Comparison of ENCODE assay signal across 8 mouse cellular contexts in the genomic region with DNA sequence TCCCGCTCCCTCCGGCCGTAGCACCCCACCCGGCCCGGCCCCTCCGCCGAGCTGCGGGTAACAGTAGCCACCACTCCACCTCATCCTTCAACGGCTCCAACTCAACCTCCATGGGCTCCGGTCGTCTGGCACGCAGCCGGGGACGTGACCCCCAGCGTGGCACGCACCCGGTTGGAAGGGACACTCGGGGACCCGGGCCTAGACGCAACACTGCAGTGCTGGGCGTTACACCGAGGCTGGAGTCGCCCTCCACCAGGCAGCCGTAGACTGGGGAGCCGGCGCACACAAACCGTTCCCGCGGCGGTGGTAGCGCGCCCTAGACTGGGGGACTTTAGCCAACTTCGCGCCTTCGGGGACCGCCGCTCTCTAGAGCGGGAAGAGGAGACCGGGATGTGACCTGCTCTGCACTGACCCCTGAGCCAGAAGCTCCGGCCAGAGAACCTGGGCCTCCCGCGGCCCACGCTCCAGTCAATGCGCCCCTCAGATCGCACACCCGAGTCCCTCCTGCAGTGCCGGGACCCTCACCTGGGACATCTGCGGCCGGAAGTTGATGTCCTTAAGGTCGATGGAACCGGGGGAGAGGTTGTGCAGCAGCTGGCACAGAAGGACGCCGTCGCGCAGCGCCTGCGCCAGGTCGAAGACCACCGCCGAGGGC. TPM values are rescaled to one million over a fixed set of nuclear protein-coding genes. Genes with fewer than 3 reads are reported as not detected.
DNase-seq lines count a peak whose midpoint lies in the region; ATAC-seq and TF ChIP-seq lines count a peak whose summit lies in the region.

No protein-coding gene starts in this region.

- 0 out of 2 replicates have a peak, but pooled peaks cover 10% of the 10 kb centered on the region for H3K36me3 ChIP-seq in E14TG2a.4 (ENCODE audit: insufficient read depth, low read length)
- H3K36me3 ChIP-seq in forebrain, embryonic 15.5 days = no peaks in the 10 kb centered on the region
- H3K36me3 ChIP-seq in intestine, embryonic 16.5 days (ENCODE audit: control insufficient read depth, insufficient read depth, low read length) = no peaks in the 10 kb centered on the region
- no peaks in the 10 kb centered on the region for H3K36me3 ChIP-seq in stomach, postnatal 0 days (ENCODE audit: control insufficient read depth, insufficient read depth, low read length)

- H3K4me1 ChIP-seq in E14TG2a.4 (replicated peaks; ENCODE audit: low read depth, low read length) = peaks cover 50% of the 10 kb centered on the region
- peaks cover 58% of the 10 kb centered on the region for H3K4me1 ChIP-seq in forebrain, embryonic 15.5 days
- peaks cover 34% of the 10 kb centered on the region for H3K4me1 ChIP-seq in intestine, embryonic 16.5 days (ENCODE audit: control insufficient read depth, insufficient read depth, low read length)
- peaks cover 3% of the 10 kb centered on the region; the same call in 1 of the 2 replicates for H3K4me1 ChIP-seq in stomach, postnatal 0 days (replicated peaks; ENCODE audit: control insufficient read depth, insufficient read depth)

- peaks cover 29% of the 10 kb centered on the region for H3K27me3 ChIP-seq in E14TG2a.4 (ENCODE audit: insufficient read depth, low read length)
- no peaks in the 10 kb centered on the region for H3K27me3 ChIP-seq in forebrain, embryonic 15.5 days
- no peaks in the 10 kb centered on the region for H3K27me3 ChIP-seq in intestine, embryonic 16.5 days (replicated peaks; ENCODE audit: control insufficient read depth, insufficient read depth, low read length)
- no peaks in the 10 kb centered on the region for H3K27me3 ChIP-seq in stomach, postnatal 0 days (ENCODE audit: control insufficient read depth, insufficient read depth, low read length)

- 1% methylated on average over 60 of the region's 60 CpGs for WGBS in forebrain, embryonic 15.5 days
- WGBS in intestine, embryonic 16.5 days = under 1% methylated on average over 60 of the region's 60 CpGs
- 0% methylated on average over 57 of the region's 60 CpGs for WGBS in stomach, postnatal 0 days

- H3K4me3 ChIP-seq in E14TG2a.4 (replicated peaks; ENCODE audit: low read length) = peak overlapping the region; percentile 97
- peak overlapping the region; percentile 90 for H3K4me3 ChIP-seq in forebrain, embryonic 15.5 days
- H3K4me3 ChIP-seq in intestine, embryonic 16.5 days (ENCODE audit: low read length) = peak overlapping the region; percentile 88
- H3K4me3 ChIP-seq in stomach, postnatal 0 days (ENCODE audit: low read depth, low read length) = peak overlapping the region; percentile 76

- TF ChIP-seq CTCF in E14TG2a.4 (conservative IDR thresholded peaks at IDR 0.05; ENCODE audit: low read length) = no peak
- no peak for TF ChIP-seq CTCF in stomach, postnatal 0 days (IDR thresholded peaks at IDR 0.05; ENCODE audit: low read depth)

- peak overlapping the region; percentile 78 for H3K27ac ChIP-seq in forebrain, embryonic 15.5 days (replicated peaks)
- H3K27ac ChIP-seq in intestine, embryonic 16.5 days (ENCODE audit: low read length) = peak overlapping the region; percentile 34
- peak overlapping the region; percentile 84 for H3K27ac ChIP-seq in stomach, postnatal 0 days (replicated peaks)

- peak overlapping the region; percentile 99 for H3K4me2 ChIP-seq in forebrain, embryonic 15.5 days (replicated peaks)
- peak overlapping the region; percentile 99 for H3K4me2 ChIP-seq in intestine, embryonic 16.5 days (ENCODE audit: low read depth, low read length)
- H3K4me2 ChIP-seq in stomach, postnatal 0 days (replicated peaks; ENCODE audit: low read depth) = peak overlapping the region; percentile 97

- peak; percentile 26; the same call in 1 of the 2 replicates for ATAC-seq in forebrain, embryonic 15.5 days (replicated peaks)
- ATAC-seq in intestine, embryonic 16.5 days = peak; percentile 15
- peak; percentile 6; the same call in 1 of the 2 replicates for ATAC-seq in stomach, postnatal 0 days (ENCODE audit: low FRiP score, low TSS enrichment)

- peak; percentile 28 to 43 for DNase-seq in cerebellum, postnatal 25 days
- DNase-seq in cerebellum, adult 8-10 months = no peak
- peak; percentile 59 for DNase-seq in lung, postnatal 10 days
- DNase-seq in stomach, postnatal 0 days (ENCODE audit: low spot score) = peak; percentile 49
- DNase-seq in left cerebral cortex, adult 8-10 months (ENCODE audit: low spot score in 2 of 2) = no peak

- H3K9ac ChIP-seq in forebrain, embryonic 15.5 days (replicated peaks) = peak overlapping the region; percentile 87
- H3K9ac ChIP-seq in intestine, embryonic 16.5 days (ENCODE audit: low read depth, low read length) = peak overlapping the region; percentile 85
- peak overlapping the region; percentile 74 for H3K9ac ChIP-seq in stomach, postnatal 0 days (ENCODE audit: low read length)

- no peak for TF ChIP-seq EP300 in stomach, postnatal 0 days (optimal IDR thresholded peaks at IDR 0.05)

- no peaks in the 10 kb centered on the region for H3K9me3 ChIP-seq in E14TG2a.4 (ENCODE audit: low read length)
- no peaks in the 10 kb centered on the region for H3K9me3 ChIP-seq in forebrain, embryonic 15.5 days
- H3K9me3 ChIP-seq in intestine, embryonic 16.5 days (ENCODE audit: control insufficient read depth, low read length) = no peaks in the 10 kb centered on the region
- no peaks in the 10 kb centered on the region for H3K9me3 ChIP-seq in stomach, postnatal 0 days (ENCODE audit: control insufficient read depth, low read length)

RNA-seq across cellular contexts. Expression of gene Vav2, which starts 1.0 kb away (rescaled TPM):
- 12.6 and 13.9 TPM in 2 replicates for polyA plus RNA-seq in forebrain, embryonic 15.5 days (2015; fragmentation: Nextera tagmentation; extraction: Ambion mirVana)
- polyA plus RNA-seq in intestine, embryonic 16.5 days (2015; fragmentation: Nextera tagmentation; extraction: Ambion mirVana) = 4.1 and 4.8 TPM in 2 replicates
- polyA plus RNA-seq in stomach, postnatal 0 days (2015; fragmentation: Nextera tagmentation; extraction: Ambion mirVana) = 2.7 and 2.9 TPM in 2 replicates
- total RNA-seq in left cerebral cortex, adult 8-10 months (2022) = 10 to 100 TPM in 2 of 4 experiments, 1 to 10 TPM in 2; 9.1 to 11.0 (median 9.8) TPM

RNA-seq across cellular contexts. Expression of gene Brd3os, which starts 16.2 kb away (rescaled TPM):
- polyA plus RNA-seq in forebrain, embryonic 15.5 days (2015; fragmentation: Nextera tagmentation; extraction: Ambion mirVana) = 30.6 and 31.5 TPM in 2 replicates
- 4.6 and 5.5 TPM in 2 replicates for polyA plus RNA-seq in intestine, embryonic 16.5 days (2015; fragmentation: Nextera tagmentation; extraction: Ambion mirVana)
- 2.8 and 3.4 TPM in 2 replicates for polyA plus RNA-seq in stomach, postnatal 0 days (2015; fragmentation: Nextera tagmentation; extraction: Ambion mirVana)
- 10 to 100 TPM; 28.5 to 30.9 (median 28.8) TPM for total RNA-seq in left cerebral cortex, adult 8-10 months (2022)

Comparison
In these comparisons a context has a peak if more than half of its experiments do, and no peak if none do; other contexts are left out.
1. DNase-seq: peak in cerebellum, postnatal 25 days (2 of 2), lung, postnatal 10 days (single experiment) and stomach, postnatal 0 days (single experiment); none in cerebellum, adult 8-10 months (single experiment) and left cerebral cortex, adult 8-10 months (0 of 2).
2. H3K27ac ChIP-seq: peak in every context shown above with its lines; median percentile 84 in stomach, postnatal 0 days; 78 in forebrain, embryonic 15.5 days; 34 in intestine, embryonic 16.5 days.
3. Peak in every context shown above with its lines, with median percentiles within 50 percentile points of each other: H3K4me3 ChIP-seq, ATAC-seq, H3K4me2 ChIP-seq and H3K9ac ChIP-seq.